In the genomic region with DNA sequence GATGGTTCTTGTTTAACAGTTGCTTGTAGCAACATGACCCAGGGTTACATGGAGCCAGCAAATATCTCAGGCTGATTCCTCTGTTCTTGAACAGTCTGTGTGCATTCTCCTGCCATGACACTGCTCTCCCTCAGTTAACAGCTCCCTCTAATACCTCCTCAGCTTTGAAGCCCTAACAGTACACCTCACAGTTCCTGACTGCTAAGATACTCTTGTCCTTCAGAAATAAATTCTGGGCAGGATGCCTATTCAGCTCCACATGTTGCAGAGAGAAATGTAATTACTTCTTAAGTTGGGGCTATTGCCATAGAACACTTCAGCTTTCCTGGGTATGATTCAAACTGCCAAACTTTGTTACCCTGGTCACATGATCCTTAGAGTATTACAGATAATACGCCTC, we compare ENCODE assay signal across 31 mouse cellular contexts. TPM values are rescaled to one million over a fixed set of nuclear protein-coding genes. Genes with fewer than 3 reads are reported as not detected.
A peak's percentile ranks its signal among the peaks of the same experiment; 100 is the strongest.
DNase-seq lines count a peak whose midpoint lies in the region; ATAC-seq and TF ChIP-seq lines count a peak whose summit lies in the region.
"Had no signal": no experiment of that assay in that cellular context is flagged by ENCODE, and none has a peak within 500 bp of the region (broad histone marks: within the 10 kb centered on the region; RNA-seq: fewer than 3 reads in every experiment).

No protein-coding gene starts in this region.

- no peaks in the 10 kb centered on the region for H3K27me3 ChIP-seq in forebrain, embryonic 13.5 days
- no peaks in the 10 kb centered on the region for H3K27me3 ChIP-seq in forebrain, embryonic 16.5 days (replicated peaks; ENCODE audit: control insufficient read depth, insufficient read depth, low read length)
- H3K27me3 ChIP-seq in heart, embryonic 16.5 days (ENCODE audit: control insufficient read depth, insufficient read depth, low read length): no peaks in the 10 kb centered on the region
- no peaks in the 10 kb centered on the region for H3K27me3 ChIP-seq in heart, adult 2 months (ENCODE audit: control insufficient read depth, insufficient read depth, low read length)
- H3K27me3 ChIP-seq: embryonic facial prominence, embryonic 13.5 days; forebrain, embryonic 12.5 days; heart, embryonic 12.5 days; limb, embryonic 13.5 days; liver, embryonic 12.5 days; neural tube, embryonic 15.5 days; stomach, embryonic 15.5 days had no signal

- no peaks in the 10 kb centered on the region for H3K9me3 ChIP-seq in forebrain, embryonic 13.5 days (replicated peaks)
- no peaks in the 10 kb centered on the region for H3K9me3 ChIP-seq in forebrain, embryonic 16.5 days (ENCODE audit: control insufficient read depth, low read length)
- H3K9me3 ChIP-seq in heart, embryonic 16.5 days (replicated peaks; ENCODE audit: control insufficient read depth, low read length): no peaks in the 10 kb centered on the region
- H3K9me3 ChIP-seq: embryonic facial prominence, embryonic 13.5 days; forebrain, embryonic 12.5 days; heart, embryonic 12.5 days; limb, embryonic 13.5 days; liver, embryonic 12.5 days; neural tube, embryonic 15.5 days; stomach, embryonic 15.5 days had no signal

- no peaks in the 10 kb centered on the region for H3K36me3 ChIP-seq in forebrain, embryonic 13.5 days (ENCODE audit: poor library complexity, severe bottlenecking)
- H3K36me3 ChIP-seq in forebrain, embryonic 16.5 days (ENCODE audit: control insufficient read depth, insufficient read depth): no peaks in the 10 kb centered on the region
- no peaks in the 10 kb centered on the region for H3K36me3 ChIP-seq in heart, embryonic 16.5 days (ENCODE audit: control insufficient read depth, insufficient read depth)
- no peaks in the 10 kb centered on the region for H3K36me3 ChIP-seq in heart, adult 2 months (ENCODE audit: control insufficient read depth, insufficient read depth, low read length)
- H3K36me3 ChIP-seq: embryonic facial prominence, embryonic 13.5 days; forebrain, embryonic 12.5 days; heart, embryonic 12.5 days; limb, embryonic 13.5 days; liver, embryonic 12.5 days; neural tube, embryonic 15.5 days; stomach, embryonic 15.5 days had no signal

- no peak overlapping the region for H3K4me3 ChIP-seq in forebrain, embryonic 13.5 days
- no peak overlapping the region for H3K4me3 ChIP-seq in forebrain, embryonic 16.5 days (replicated peaks; ENCODE audit: low read length)
- no peak overlapping the region for H3K4me3 ChIP-seq in heart, embryonic 16.5 days (ENCODE audit: low read length)
- no peak overlapping the region for H3K4me3 ChIP-seq in heart, adult 2 months
- H3K4me3 ChIP-seq: embryonic facial prominence, embryonic 13.5 days; forebrain, embryonic 12.5 days; gastrocnemius, adult 2 months; heart, embryonic 12.5 days; limb, embryonic 13.5 days; liver, embryonic 12.5 days; neural tube, embryonic 15.5 days; stomach, embryonic 15.5 days had no signal

- no peak overlapping the region for H3K9ac ChIP-seq in forebrain, embryonic 13.5 days
- no peak overlapping the region for H3K9ac ChIP-seq in forebrain, embryonic 16.5 days (replicated peaks; ENCODE audit: low read depth, low read length)
- H3K9ac ChIP-seq in heart, embryonic 16.5 days (ENCODE audit: low read length): no peak overlapping the region
- no peak overlapping the region for H3K9ac ChIP-seq in heart, adult 2 months (ENCODE audit: low read depth, low read length)
- H3K9ac ChIP-seq: embryonic facial prominence, embryonic 13.5 days; forebrain, embryonic 12.5 days; heart, embryonic 12.5 days; hindbrain, embryonic 14.5 days; limb, embryonic 13.5 days; liver, embryonic 12.5 days; liver, postnatal 0 days; neural tube, embryonic 15.5 days; stomach, embryonic 15.5 days had no signal

- H3K4me2 ChIP-seq in forebrain, embryonic 13.5 days: no peak overlapping the region
- H3K4me2 ChIP-seq in forebrain, embryonic 16.5 days (ENCODE audit: low read length): no peak overlapping the region
- no peak overlapping the region for H3K4me2 ChIP-seq in heart, embryonic 16.5 days (ENCODE audit: low read depth, low read length)
- H3K4me2 ChIP-seq: embryonic facial prominence, embryonic 13.5 days; forebrain, embryonic 12.5 days; heart, embryonic 12.5 days; hindbrain, embryonic 14.5 days; limb, embryonic 13.5 days; liver, embryonic 12.5 days; neural tube, embryonic 15.5 days; stomach, embryonic 15.5 days had no signal

- no peak for TF ChIP-seq POLR2A in heart, adult 2 months (IDR thresholded peaks at IDR 0.05; ENCODE audit: insufficient read depth, low read depth, low read length)

- 0 out of 2 replicates have a peak, but pooled peaks have one; percentile 33 for ATAC-seq in forebrain, embryonic 13.5 days
- ATAC-seq in forebrain, embryonic 16.5 days: no peak
- ATAC-seq in heart, embryonic 16.5 days (replicated peaks; ENCODE audit: extremely low read depth, insufficient read depth, low FRiP score): peak; percentile 32; the same call in 1 of the 2 replicates
- no peak for ATAC-seq in inflammation-experienced regulatory T-cells, adult 6 months
- ATAC-seq: activated CD4-positive, CD25-positive, alpha-beta regulatory T cell, adult 4 months; liver, embryonic 12.5 days; liver, postnatal 0 days; lung, postnatal 0 days had no signal

- no peak for DNase-seq in heart, adult 2 months
- DNase-seq in 3T3-L1 (ENCODE audit: low read depth, low spot score) (peak; percentile 24), adipocyte (ENCODE audit: low spot score) (peak; percentile 41)
- DNase-seq in retina, embryonic 14.5 days (ENCODE audit: low spot score): no peak
- DNase-seq: adrenal gland, adult 8-10 months; cerebellum, adult 8-10 months; cerebellum, postnatal 25 days; embryo, embryonic 11 days; gastrocnemius, adult 2 months; gastrocnemius, postnatal 36 days; kidney, adult 11 months; kidney, postnatal 14 days; liver, postnatal 0 days; midbrain, embryonic 14.5 days; right cerebral cortex, postnatal 25 days; thymus, postnatal 14 days had no signal

- no peaks in the 10 kb centered on the region; the same call in 1 of the 2 replicates for H3K79me2 ChIP-seq in heart, adult 2 months (replicated peaks; ENCODE audit: control insufficient read depth, insufficient read depth, low read length)

- no peaks in the 10 kb centered on the region for H3K4me1 ChIP-seq in forebrain, embryonic 13.5 days
- H3K4me1 ChIP-seq in forebrain, embryonic 16.5 days (replicated peaks; ENCODE audit: control insufficient read depth, insufficient read depth, low read length): no peaks in the 10 kb centered on the region
- 0 out of 2 replicates have a peak, but pooled peaks cover 2% of the 10 kb centered on the region for H3K4me1 ChIP-seq in heart, embryonic 16.5 days (ENCODE audit: control insufficient read depth, insufficient read depth, low read length)
- H3K4me1 ChIP-seq in heart, adult 2 months (ENCODE audit: control insufficient read depth, insufficient read depth, low read length): no peaks in the 10 kb centered on the region
- H3K4me1 ChIP-seq: embryonic facial prominence, embryonic 13.5 days; forebrain, embryonic 12.5 days; limb, embryonic 13.5 days; neural tube, embryonic 15.5 days; stomach, embryonic 15.5 days had no signal

- no peak for TF ChIP-seq CTCF in heart, adult 2 months (IDR thresholded peaks at IDR 0.05)

- intact Hi-C loops in heart, adult 2 months (cut with DNase I): no loop called here

- no peak overlapping the region for H3K27ac ChIP-seq in forebrain, embryonic 13.5 days
- H3K27ac ChIP-seq in forebrain, embryonic 16.5 days (ENCODE audit: low read length): no peak overlapping the region
- no peak overlapping the region for H3K27ac ChIP-seq in heart, embryonic 16.5 days (ENCODE audit: low read length)
- H3K27ac ChIP-seq in heart, adult 2 months: no peak overlapping the region
- H3K27ac ChIP-seq: embryonic facial prominence, embryonic 13.5 days; forebrain, embryonic 12.5 days; gastrocnemius, adult 2 months; hindbrain, embryonic 14.5 days; limb, embryonic 13.5 days; liver, embryonic 12.5 days; macrophage; neural tube, embryonic 15.5 days; stomach, embryonic 15.5 days had no signal

- 94% methylated on average over 1 of the region's 1 CpGs for WGBS in forebrain, embryonic 13.5 days
- 92% methylated on average over 1 of the region's 1 CpGs for WGBS in forebrain, embryonic 16.5 days
- WGBS in heart, embryonic 16.5 days: 65% methylated on average over 1 of the region's 1 CpGs
- WGBS in heart, adult 2 months: 66% methylated on average over 1 of the region's 1 CpGs

- no peak for TF ChIP-seq EP300 in heart, adult 2 months (IDR thresholded peaks at IDR 0.05; ENCODE audit: insufficient read depth, low read depth, low read length)

RNA-seq across cellular contexts. Expression of gene Gtdc1, which starts 29.7 kb away (rescaled TPM):
- 19.4 and 21.1 TPM in 2 replicates for polyA plus RNA-seq in forebrain, embryonic 13.5 days (2015; fragmentation: Nextera tagmentation; extraction: Ambion mirVana)
- polyA plus RNA-seq in forebrain, embryonic 16.5 days (2015; fragmentation: Nextera tagmentation; extraction: Ambion mirVana): 30.2 and 34.9 TPM in 2 replicates
- 10.9 and 11.0 TPM in 2 replicates for polyA plus RNA-seq in heart, embryonic 16.5 days (2015; fragmentation: Nextera tagmentation; extraction: Ambion mirVana)
- total RNA-seq in heart, adult 2 months (2021): 10 to 100 TPM; 16.5 to 17.7 TPM
- polyA plus RNA-seq in heart, adult 2 months (2012; rRNA removed): 6.2 and 10.5 TPM in 2 replicates
- 10 to 100 TPM; 14.3 to 31.2 (median 21.5) TPM for polyA plus RNA-seq in inflammation-experienced regulatory T-cells, adult 6 months (2017; shearing (Covaris generic))

Comparison
In these comparisons a context has a peak if more than half of its experiments do, and no peak if none do; other contexts are left out.
1. ATAC-seq: peak in forebrain, embryonic 13.5 days (single experiment) and heart, embryonic 16.5 days (single experiment); none in forebrain, embryonic 16.5 days (single experiment) and inflammation-experienced regulatory T-cells, adult 6 months (single experiment).
2. DNase-seq: peak in 3T3-L1 (single experiment) and adipocyte (single experiment); none in heart, adult 2 months (0 of 2) and retina, embryonic 14.5 days (single experiment).